ENCODE assay signal across 11 mouse cellular contexts in genomic region chr4:141274485-141275341, GRCm38 (mm10). TPM values are rescaled to one million over a fixed set of nuclear protein-coding genes. Genes with fewer than 3 reads are reported as not detected.
A peak's percentile ranks its signal among the peaks of the same experiment; 100 is the strongest.
DNase-seq lines count a peak whose midpoint lies in the region; ATAC-seq and TF ChIP-seq lines count a peak whose summit lies in the region.
"Had no signal": no experiment of that assay in that cellular context is flagged by ENCODE, and none has a peak within 500 bp of the region (broad histone marks: within the 10 kb centered on the region; RNA-seq: fewer than 3 reads in every experiment).

No protein-coding gene starts in this region.

- peak overlapping the region; percentile 50; the same call in 1 of the 2 replicates for H3K9ac ChIP-seq in heart, embryonic 11.5 days (ENCODE audit: low read depth, low read length)

- H3K27ac ChIP-seq in heart, embryonic 11.5 days (ENCODE audit: low read depth, low read length): no peak overlapping the region; the same call in 1 of the 2 replicates
- peak overlapping the region; percentile 87 for H3K27ac ChIP-seq in midbrain, embryonic 10.5 days (replicated peaks)

- peaks cover 6% of the 10 kb centered on the region; the same call in 1 of the 2 replicates for H3K27me3 ChIP-seq in heart, embryonic 11.5 days (ENCODE audit: control insufficient read depth, insufficient read depth, low read length)
- H3K27me3 ChIP-seq in C2C12 (ENCODE audit: control insufficient read depth, insufficient read depth, insufficient read length): no peaks in the 10 kb centered on the region
- peaks cover 35% of the 10 kb centered on the region for H3K27me3 ChIP-seq in midbrain, embryonic 10.5 days (ENCODE audit: low read depth, poor library complexity, severe bottlenecking)

- H3K79me3 ChIP-seq in C2C12 (ENCODE audit: low read depth): peaks cover 2% of the 10 kb centered on the region

- H3K4me2 ChIP-seq in heart, embryonic 11.5 days: peak overlapping the region; percentile 56

- ATAC-seq in heart, embryonic 11.5 days (replicated peaks; ENCODE audit: insufficient number of reproducible peaks, low FRiP score, low TSS enrichment): no peak

- peaks cover 31% of the 10 kb centered on the region for H3K79me2 ChIP-seq in C2C12 (ENCODE audit: control insufficient read depth, insufficient read depth)

- no peak overlapping the region for H3K4me3 ChIP-seq in heart, embryonic 11.5 days (ENCODE audit: low read depth, low read length)
- H3K4me3 ChIP-seq in C2C12 (ENCODE audit: insufficient read depth, poor library complexity, severe bottlenecking): no peak overlapping the region
- peak overlapping the region; percentile 32 for H3K4me3 ChIP-seq in midbrain, embryonic 10.5 days

- DNase-seq in heart, adult 8-10 months (ENCODE audit: low spot score): no peak
- peak; percentile 61 for DNase-seq in fibroblast of lung, adult 2 months (ENCODE audit: low read depth)
- peak; percentile 83 for DNase-seq in midbrain, embryonic 10.5 days (ENCODE audit: low spot score)
- DNase-seq in frontal cortex, postnatal 10 days (ENCODE audit: low spot score in 2 of 2): no peak
- no peak for DNase-seq in gastrocnemius, adult 18-20 months (ENCODE audit: low spot score)
- DNase-seq in left cerebral cortex, adult 18-20 months (ENCODE audit: low spot score in 2 of 2): no peak
- DNase-seq: adrenal gland, postnatal 36 days; kidney, adult 9 months had no signal

- no peaks in the 10 kb centered on the region for H3K36me3 ChIP-seq in heart, embryonic 11.5 days (ENCODE audit: control insufficient read depth, insufficient read depth, low read length)
- no peaks in the 10 kb centered on the region for H3K36me3 ChIP-seq in C2C12 (ENCODE audit: control insufficient read depth, insufficient read depth)
- H3K36me3 ChIP-seq in midbrain, embryonic 10.5 days: no peaks in the 10 kb centered on the region

- 22% methylated on average over 23 of the region's 23 CpGs for WGBS in heart, embryonic 11.5 days (ENCODE audit: insufficient replicate concordance)
- WGBS in midbrain, embryonic 10.5 days: 32% methylated on average over 23 of the region's 23 CpGs

- TF ChIP-seq CTCF in C2C12 (IDR thresholded peaks at IDR 0.05; ENCODE audit: control insufficient read depth, insufficient read depth, insufficient read length): no peak

- H3K9me3 ChIP-seq in heart, embryonic 11.5 days (replicated peaks; ENCODE audit: control insufficient read depth, low read length): no peaks in the 10 kb centered on the region
- H3K9me3 ChIP-seq in midbrain, embryonic 10.5 days (replicated peaks): no peaks in the 10 kb centered on the region

- H3ac ChIP-seq in C2C12 (ENCODE audit: control insufficient read depth, insufficient read length, low read depth): peak overlapping the region; percentile 58

- H3K4me1 ChIP-seq in heart, embryonic 11.5 days (ENCODE audit: control insufficient read depth, insufficient read depth, low read length): peaks cover 25% of the 10 kb centered on the region
- peaks cover 62% of the 10 kb centered on the region for H3K4me1 ChIP-seq in midbrain, embryonic 10.5 days

TF ChIP-seq in C2C12, 6 proteins besides CTCF, POLR2A, EP300 and RAD21:
- TF ChIP-seq MYOD1 (IDR thresholded peaks at IDR 0.05; ENCODE audit: control insufficient read depth, insufficient read length, low read depth) (peak; percentile 85), MYOG (IDR thresholded peaks at IDR 0.05; ENCODE audit: control insufficient read depth, extremely low read depth, insufficient read length) (no peak), USF1 (IDR thresholded peaks at IDR 0.05; ENCODE audit: low read depth) (peak; percentile 87), CEBPB (IDR thresholded peaks at IDR 0.05; ENCODE audit: low read depth) (no peak), MAX (IDR thresholded peaks at IDR 0.05) (peak; percentile 99), FOSL1 (IDR thresholded peaks at IDR 0.05; ENCODE audit: insufficient read depth, low read length, poor library complexity, severe bottlenecking) (peak; percentile 24)

RNA-seq across cellular contexts. Expression of gene Epha2, which starts 26.3 kb away (rescaled TPM):
- polyA plus RNA-seq in heart, embryonic 11.5 days (2014; fragmentation: Nextera tagmentation; extraction: Ambion mirVana): 3.1 and 3.6 TPM in 2 replicates
- 1 to 10 TPM; 4.6 to 7.1 (median 5.2) TPM for total RNA-seq in heart, adult 8-10 months (2022)
- 129 TPM for polyA plus RNA-seq in C2C12 (2012; fragmentation: generic; extraction: Trizol)
- 3.6 and 3.7 TPM in 2 replicates for polyA plus RNA-seq in midbrain, embryonic 10.5 days (2016; fragmentation: Nextera tagmentation; extraction: Ambion mirVana)
- 1 to 10 TPM; 1.6 to 2.9 TPM for total RNA-seq in gastrocnemius, adult 18-20 months (2021)
- 1 to 10 TPM; 1.3 to 1.5 TPM for total RNA-seq in left cerebral cortex, adult 18-20 months (2021)

RNA-seq across cellular contexts. Expression of gene Arhgef19, which starts 35.4 kb away (rescaled TPM):
- polyA plus RNA-seq in heart, embryonic 11.5 days (2014; fragmentation: Nextera tagmentation; extraction: Ambion mirVana): 1.2 and 1.3 TPM in 2 replicates
- 10 to 100 TPM; 26.2 to 32.2 (median 30.3) TPM for total RNA-seq in heart, adult 8-10 months (2022)
- 26.7 TPM for polyA plus RNA-seq in C2C12 (2012; fragmentation: generic; extraction: Trizol)
- 0.64 and 1.4 TPM in 2 replicates for polyA plus RNA-seq in midbrain, embryonic 10.5 days (2016; fragmentation: Nextera tagmentation; extraction: Ambion mirVana)
- under 1 TPM; 0.32 to 0.33 TPM for total RNA-seq in gastrocnemius, adult 18-20 months (2021)
- total RNA-seq in left cerebral cortex, adult 18-20 months (2021): 10 to 100 TPM; 17.9 to 21.2 TPM
- total RNA-seq: neutrophil, adult 5-6 weeks had no signal

Comparison
In these comparisons a context has a peak if more than half of its experiments do, and no peak if none do; other contexts are left out.
1. DNase-seq: peak in fibroblast of lung, adult 2 months (single experiment) and midbrain, embryonic 10.5 days (single experiment); none in heart, adult 8-10 months (single experiment), frontal cortex, postnatal 10 days (0 of 2), gastrocnemius, adult 18-20 months (single experiment) and left cerebral cortex, adult 18-20 months (0 of 2).
2. RNA of gene Arhgef19, which starts 35.4 kb away (total RNA-seq): 26.2 to 32.2 TPM in heart, adult 8-10 months and 17.9 to 21.2 TPM in left cerebral cortex, adult 18-20 months; 0.32 to 0.33 TPM in gastrocnemius, adult 18-20 months; every median in the first group is over 10 times any median in the second.